Mouse (Mus musculus): ENCODE results near the gene Gal3st1.
A peak's percentile ranks its signal among the peaks of the same experiment; 100 is the strongest.
"Not testable (repeated sequence)": the region's sequence is repeated elsewhere in the genome, so short reads cannot be mapped to it uniquely, and the experiment has no call there.

Gal3st1 gene

DNA sequence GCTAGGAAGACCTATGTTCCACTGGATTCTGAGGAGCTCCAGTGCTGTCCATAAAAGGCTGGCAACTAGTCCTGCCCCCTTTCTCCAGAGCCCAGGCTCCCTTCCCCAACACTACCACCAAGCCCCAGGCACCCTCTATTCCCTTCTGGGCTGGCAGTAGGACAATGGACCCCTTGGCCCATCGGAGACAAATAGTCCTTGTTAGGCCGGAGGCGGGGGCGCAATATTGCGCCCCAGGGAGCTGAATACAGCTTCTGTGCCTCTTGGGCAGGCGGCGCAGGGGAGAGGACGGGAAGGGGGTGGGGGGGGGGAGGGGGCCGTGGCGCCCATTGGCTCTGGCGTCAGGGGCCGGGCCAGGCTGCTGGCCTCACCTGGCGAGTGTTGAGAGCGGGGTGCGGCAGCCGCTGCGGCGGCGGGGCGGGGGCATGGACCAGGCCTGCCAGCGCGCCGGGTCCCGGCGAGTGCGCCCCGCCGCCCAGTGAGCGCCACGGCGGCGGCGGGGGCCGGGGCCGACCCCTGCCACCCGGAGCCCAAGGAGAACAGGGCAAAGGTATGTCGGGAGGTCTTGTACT lies at the start of gene Gal3st1:
Gal3st1 (plus strand) TSS at position 346 of the 572 bp plus-strand sequence.
- no peak for DNase-seq

GRCm38 (mm10) chr11:3933756-3934285 lies 49.6 kb upstream of the Gal3st1 start:
- DNase-seq, result no peak

- DNase-seq, result no peak
These were observed 48.3 kb upstream of the Gal3st1 start for GRCm38 (mm10) chr11:3935135-3935534.

- no peak for DNase-seq
These were observed 47.1 kb upstream of the Gal3st1 start for GRCm38 (mm10) chr11:3936318-3936717.

GRCm38 (mm10) chr11:3937321-3937874 lies 46.0 kb upstream of the Gal3st1 start:
- DNase-seq, result no peak

DNA sequence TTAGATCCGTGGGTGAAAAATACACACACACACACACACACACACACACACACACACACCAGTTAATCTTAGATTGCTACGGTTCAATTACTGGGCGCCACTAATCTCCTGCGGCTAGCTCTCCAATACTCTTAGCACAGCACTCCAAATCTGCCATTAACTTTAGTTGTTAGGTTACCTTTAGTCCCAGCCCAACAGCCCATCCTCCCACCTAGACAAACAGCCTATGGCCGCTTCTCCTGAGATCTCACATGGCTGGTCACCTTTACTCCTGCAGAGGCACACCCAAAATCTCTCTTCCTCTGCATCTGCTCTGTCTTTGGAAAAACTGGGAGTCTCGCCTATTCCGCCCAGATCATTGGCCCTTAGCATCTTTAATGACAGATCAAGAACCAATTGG lies 42.1 kb upstream of the Gal3st1 start:
- DNase-seq, result no peak

DNA sequence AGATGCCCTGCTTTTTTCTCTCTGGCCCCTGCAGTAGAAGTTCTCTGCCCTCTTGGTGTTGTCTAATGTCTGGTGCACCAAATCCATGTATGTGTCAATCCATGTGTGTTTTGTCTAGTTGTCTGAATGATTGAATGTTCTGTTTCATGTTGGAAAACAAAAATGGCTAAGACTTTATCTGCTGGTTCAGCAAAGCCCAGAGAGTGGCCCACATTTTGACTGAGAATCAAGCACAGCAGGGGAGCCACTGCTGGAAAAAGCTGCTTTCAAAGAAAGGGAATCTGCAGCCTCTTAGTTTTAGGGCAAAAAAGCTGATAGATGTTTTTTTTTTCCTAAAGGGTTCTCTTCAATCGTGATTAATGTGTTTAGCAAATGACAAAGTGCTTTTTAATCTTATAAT lies 37.0 kb upstream of the Gal3st1 start:
- no peak for DNase-seq

- DNase-seq, result not testable (repeated sequence)
These were observed 28.6 kb upstream of the Gal3st1 start for GRCm38 (mm10) chr11:3954876-3955275.

DNA sequence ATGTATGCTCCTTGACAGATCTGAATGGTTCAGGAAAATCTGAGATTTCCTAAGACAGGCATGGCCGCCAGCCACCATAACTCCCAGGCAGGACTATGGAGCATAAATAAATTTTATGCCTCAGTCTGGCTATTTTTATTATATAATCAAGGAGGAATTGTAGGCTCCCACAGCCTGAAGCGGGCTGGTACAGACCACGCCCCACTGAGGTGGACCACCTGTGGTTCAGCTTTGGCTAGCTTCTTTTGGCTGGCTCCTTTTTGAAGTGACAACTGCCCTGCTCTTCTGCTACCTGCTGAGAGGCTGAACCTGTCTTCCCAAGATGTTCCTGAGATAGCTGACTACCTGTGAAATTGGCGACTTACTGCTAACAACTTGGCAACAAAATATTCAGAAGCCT lies 28.1 kb upstream of the Gal3st1 start:
- not testable (repeated sequence) for DNase-seq

DNA sequence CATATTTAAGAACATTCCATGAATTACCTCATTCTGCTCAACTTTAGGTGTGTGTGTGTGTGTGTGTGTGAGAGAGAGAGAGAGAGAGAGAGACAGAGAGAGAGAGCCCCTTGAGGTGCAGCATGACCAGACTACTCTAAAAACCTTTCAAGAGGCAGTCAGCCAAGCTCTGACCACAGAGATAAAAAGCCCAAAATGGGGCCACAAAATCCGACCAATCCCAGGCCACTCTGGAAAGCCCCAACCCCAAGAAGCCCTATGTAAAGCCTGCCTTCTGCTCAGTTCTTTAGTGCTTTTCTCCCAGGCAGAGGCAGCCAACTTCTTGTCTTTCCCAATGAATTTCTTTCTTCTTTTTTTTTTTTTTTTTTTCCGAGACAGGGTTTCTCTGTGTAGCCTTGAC lies 22.5 kb upstream of the Gal3st1 start:
- DNase-seq, result no peak

DNA sequence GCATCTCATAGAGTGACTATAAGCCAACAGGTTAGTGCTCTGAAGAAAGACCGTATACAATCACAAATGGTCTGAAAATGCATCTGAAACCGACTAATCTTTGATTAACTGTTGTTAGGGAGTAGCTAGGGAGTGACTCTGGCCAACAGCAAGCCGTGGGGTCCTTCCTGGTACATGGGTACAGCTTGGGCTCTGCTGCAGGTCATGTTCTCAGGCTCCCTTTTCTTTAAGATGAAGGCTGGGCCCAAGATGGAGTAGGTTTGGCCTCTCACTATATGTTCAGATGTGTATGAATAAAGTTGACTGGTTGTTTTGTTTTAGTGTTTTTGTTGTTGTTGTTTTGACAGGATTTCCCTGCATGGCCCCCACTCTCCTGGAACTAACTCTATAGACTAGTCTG lies 21.7 kb upstream of the Gal3st1 start:
- no peak for DNase-seq

- no peak for DNase-seq
These were observed 20.3 kb upstream of the Gal3st1 start for GRCm38 (mm10) chr11:3963155-3963554.

DNA sequence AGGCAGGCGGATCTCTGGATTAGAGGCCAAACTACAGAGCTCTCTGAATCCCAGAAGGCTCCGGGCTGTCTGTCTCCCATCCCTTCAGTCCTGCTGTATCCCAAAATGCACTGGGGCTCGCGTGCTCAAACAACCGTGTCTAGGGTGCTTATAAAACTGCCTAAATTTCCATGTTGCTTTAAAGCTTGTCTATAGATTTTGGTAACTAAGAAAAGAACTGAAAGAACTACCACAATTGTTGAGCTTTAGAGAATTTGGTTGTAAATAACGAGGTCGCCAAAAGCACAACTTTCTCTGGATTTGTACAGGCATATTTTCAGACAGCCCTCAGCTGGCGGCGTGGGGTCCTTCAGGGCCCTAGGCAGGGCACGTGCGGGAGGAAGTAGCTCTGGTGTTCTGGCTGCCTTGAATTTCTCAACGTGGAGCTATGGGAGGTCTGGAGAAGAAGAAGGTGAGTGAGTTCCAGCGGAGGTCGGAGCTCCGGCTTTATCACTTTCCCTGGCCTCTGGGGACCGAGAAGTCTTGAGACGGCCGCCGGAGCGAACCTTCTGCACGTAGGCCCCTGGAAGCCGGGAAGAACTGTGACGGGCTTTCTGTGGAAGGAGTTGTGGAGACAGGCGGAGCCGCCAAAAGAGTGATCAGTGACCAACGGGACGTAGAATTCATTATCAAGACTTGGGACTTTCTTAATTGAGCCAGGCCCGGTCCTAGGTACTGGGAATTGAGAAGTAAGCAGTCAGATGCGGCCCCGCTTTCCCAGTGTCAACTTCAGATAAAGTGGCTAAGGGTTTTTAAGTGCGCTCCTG lies 19.6 kb upstream of the Gal3st1 start, which contains the start of gene Pes1:
Pes1 (plus strand) TSS at position 366 of the 806 bp plus-strand sequence.
- DNase-seq, result peak; percentile 79

- no peak for DNase-seq
These were observed 18.8 kb upstream of the Gal3st1 start for GRCm38 (mm10) chr11:3964416-3965172.

DNA sequence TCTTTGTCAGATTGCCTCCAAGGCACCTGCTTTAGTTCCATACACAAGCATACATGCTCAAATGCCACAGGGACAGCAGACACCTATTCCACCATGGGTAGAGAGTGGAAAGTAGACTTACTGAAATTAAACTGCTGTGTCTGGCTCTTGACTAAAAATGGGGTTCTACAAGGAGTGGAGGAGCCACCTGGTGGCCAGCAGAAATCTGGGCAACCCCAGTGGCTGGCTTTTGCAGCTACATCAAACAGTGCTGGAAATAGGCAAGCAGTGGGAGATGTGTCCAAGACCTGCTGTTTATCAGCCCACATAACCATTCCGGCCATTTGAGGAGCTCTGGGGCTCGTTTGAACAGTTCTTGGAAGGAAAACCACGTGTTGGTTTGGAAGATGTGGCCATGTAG lies 13.6 kb upstream of the Gal3st1 start:
- DNase-seq, result no peak

DNA sequence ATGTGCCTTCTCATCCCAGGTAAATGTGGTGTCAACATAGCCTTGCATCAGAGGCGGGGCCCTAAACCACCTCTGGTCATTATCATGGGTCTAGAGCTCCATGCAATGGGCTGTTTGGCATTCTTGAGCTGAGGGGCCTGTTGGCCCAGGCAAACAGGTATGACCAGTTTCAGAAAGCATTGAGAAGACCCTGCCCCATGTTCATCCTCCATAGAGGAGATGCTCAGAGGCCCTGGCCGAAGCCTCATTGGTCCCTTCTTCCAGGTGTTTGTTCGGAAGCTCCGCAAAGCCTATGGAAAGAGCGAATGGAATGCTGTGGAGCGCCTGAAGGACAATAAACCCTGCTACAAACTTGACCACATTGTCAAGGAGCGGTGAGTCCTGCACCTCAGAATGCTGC lies 13.1 kb upstream of the Gal3st1 start:
- DNase-seq, result no peak

GRCm38 (mm10) chr11:3973081-3973480 lies 10.4 kb upstream of the Gal3st1 start:
- no peak for DNase-seq

DNA sequence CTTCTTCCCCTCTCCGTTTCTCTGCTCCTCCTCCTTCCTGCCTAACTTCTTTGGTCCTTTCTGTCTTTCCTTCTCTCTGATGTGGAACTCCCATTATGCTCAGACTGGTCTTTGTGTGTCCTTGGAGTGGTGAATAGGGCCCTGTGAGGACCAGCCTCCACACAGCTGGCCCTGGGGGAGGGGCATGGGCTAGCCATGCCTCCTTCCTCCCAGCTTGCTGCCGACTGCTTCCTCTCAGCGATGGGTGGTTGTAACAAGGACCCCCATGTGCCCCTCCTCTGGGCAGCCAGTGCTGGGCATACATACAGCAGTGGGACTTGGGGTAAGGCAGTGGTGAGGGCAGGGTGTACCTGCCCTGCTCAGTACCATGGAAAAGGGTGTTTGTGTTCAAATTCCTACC lies 9.1 kb upstream of the Gal3st1 start:
- DNase-seq, result no peak

GRCm38 (mm10) chr11:3976678-3977077 lies 6.8 kb upstream of the Gal3st1 start, which contains the start of gene 4930556J24Rik:
Gene 4930556J24Rik (minus strand): TSS chr11:3976778.
- no peak for DNase-seq

DNA sequence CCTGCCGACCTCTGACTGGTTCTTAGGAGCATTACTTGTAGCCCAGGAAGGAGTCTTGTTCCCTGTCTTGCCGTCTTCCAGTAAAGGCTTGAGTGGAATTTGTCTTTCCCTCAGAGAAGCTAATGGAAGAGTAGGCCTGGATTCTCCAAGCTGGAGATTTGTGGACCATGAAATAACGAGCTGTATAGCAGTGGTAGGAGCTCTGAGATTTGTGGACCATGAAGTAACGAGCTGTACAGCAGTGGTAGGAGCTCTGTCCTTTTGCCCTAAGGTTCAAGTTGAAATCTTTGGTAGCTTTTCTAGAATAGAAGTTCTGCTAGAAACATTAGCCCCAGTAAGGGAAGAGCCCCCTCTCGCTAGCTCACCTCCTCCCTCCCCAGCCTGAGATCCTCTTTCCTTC lies 5.0 kb upstream of the Gal3st1 start:
- DNase-seq, result no peak

DNA sequence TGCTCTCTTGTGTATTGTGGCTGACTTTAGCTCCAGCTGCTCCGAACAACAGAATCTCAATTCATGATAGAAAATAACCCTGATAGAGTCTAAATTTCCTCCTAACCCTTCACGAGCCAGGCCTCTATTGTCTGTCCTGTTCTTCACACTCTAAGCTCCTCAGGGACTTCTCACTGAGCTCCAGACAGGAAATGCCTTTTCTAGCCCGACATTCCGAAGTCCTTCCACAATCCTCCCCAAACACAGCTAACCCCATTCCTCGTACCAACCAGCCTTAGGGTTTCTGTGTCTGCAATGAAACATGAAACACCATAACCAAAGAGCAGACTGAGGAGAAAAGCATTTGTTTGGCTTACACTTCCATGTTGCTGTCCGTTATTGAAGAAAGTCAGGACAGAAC lies 1.9 kb upstream of the Gal3st1 start:
- no peak for DNase-seq

DNA sequence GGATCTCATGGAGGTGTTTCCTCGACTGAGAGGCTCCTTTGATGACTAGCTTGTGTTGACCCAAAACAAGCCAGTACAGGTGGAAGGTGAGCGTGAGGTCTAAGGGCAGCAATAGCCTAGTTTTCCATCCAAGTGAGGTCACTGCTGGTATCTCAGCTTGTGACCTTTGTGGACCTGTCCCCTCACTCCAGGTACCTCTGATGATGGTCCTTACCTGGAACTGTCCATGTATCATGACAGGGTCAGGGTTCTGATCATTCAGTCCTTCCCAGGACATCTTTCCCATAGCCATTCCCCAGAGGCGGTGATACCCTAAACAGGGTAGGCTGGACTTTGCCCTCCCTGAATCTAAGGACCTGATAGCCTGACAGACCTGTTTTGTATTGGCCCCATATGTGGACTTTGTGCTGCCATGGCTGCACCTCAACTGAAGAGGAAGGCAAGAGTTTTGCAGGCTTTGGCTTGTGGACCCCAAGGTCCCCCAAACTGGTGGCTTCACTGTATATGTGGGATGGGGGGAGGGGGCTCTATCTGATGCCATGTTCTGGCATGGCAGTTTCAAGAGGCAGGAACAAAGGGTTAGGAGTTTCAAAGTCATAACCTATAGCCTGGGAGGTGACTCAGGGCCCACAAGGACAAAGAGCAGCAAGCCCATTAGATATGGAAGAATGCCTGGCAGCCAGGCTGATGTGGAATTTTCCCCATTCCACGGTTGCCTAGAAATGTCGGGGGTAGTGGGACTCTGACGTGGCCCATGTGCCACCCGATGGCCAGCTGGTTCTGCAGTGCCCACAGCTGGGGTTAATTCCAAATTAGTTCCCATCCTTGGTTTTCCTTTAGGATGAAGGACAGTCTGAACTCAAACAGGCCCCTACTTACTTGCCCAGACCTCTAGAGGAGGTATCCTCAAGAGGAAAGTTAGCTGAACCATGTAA lies 894 bp upstream of the Gal3st1 start:
- DNase-seq, result no peak

Measured in thymus, postnatal 25 days (tissue).